Mouse (Mus musculus) neural tube, embryonic 15.5 days (tissue): ENCODE results near the gene Gm28539. TPM values are rescaled to one million over a fixed set of nuclear protein-coding genes. Genes with fewer than 3 reads are reported as not detected.
A peak's percentile ranks its signal among the peaks of the same experiment; 100 is the strongest.
"Not testable (repeated sequence)": the region's sequence is repeated elsewhere in the genome, so short reads cannot be mapped to it uniquely, and the experiment has no call there.

Experiments
- ATAC-seq: fragments of 200-750 bp; cut with Nextera tagmentation; 2 replicates; pipeline ENCODE4 v1.8.0; 2017; ENCODE audit warnings: mild to moderate bottlenecking, moderate TSS enrichment, moderate library complexity; ENCODE audit not compliant: low FRiP score
- H3K27ac ChIP-seq: fragments of 300-500 bp; sonication (generic); replicated peaks from 2 replicates; pipeline ENCODE4 v1.5.1; 2015; ENCODE audit warnings: mild to moderate bottlenecking, inconsistent platforms
- H3K27me3 ChIP-seq: fragments of 300-500 bp; sonication (generic); replicated peaks from 2 replicates; pipeline ENCODE4 v1.6.1; 2015; ENCODE audit warnings: inconsistent platforms
- H3K36me3 ChIP-seq: fragments of 300-500 bp; sonication (generic); 2 replicates; pipeline ENCODE4 v1.6.1; 2015; ENCODE audit warnings: inconsistent platforms
- H3K4me1 ChIP-seq: fragments of 300-500 bp; sonication (generic); 2 replicates; pipeline ENCODE4 v1.6.1; 2015; ENCODE audit warnings: inconsistent platforms
- H3K4me2 ChIP-seq: fragments of 300-500 bp; sonication (generic); 2 replicates; pipeline ENCODE4 v1.6.1; 2015; ENCODE audit warnings: inconsistent platforms, mild to moderate bottlenecking, moderate library complexity
- H3K4me3 ChIP-seq: fragments of 300-500 bp; sonication (generic); replicated peaks from 2 replicates; pipeline ENCODE4 v1.5.1; 2015; ENCODE audit warnings: mild to moderate bottlenecking, inconsistent platforms
- H3K9ac ChIP-seq: fragments of 300-500 bp; sonication (generic); replicated peaks from 2 replicates; pipeline ENCODE4 v1.6.1; 2015; ENCODE audit warnings: mild to moderate bottlenecking, inconsistent platforms
- H3K9me3 ChIP-seq: fragments of 300-500 bp; sonication (generic); replicated peaks from 2 replicates; pipeline ENCODE4 v1.6.1; 2016; ENCODE audit warnings: inconsistent platforms
- whole genome bisulfite sequencing: fragments of 180-500 bp; shearing (Covaris S2); methylation state at CpG from one replicate; pipeline ENCODE4 v1.1.7; 2015; ENCODE audit warnings: mixed read lengths; 5-methylcytosine and 5-hydroxymethylcytosine counted together
- polyA plus RNA-seq: library from polyadenylated mRNA; unstranded; fragments of >200 nt; fragmentation: Nextera tagmentation; extraction: Ambion mirVana; gene quantifications from 2 replicates; pipeline ENCODE4 v1.2.1, GENCODE M21; 2015

Gene Gm28539
- polyA plus RNA-seq, 1 experiment from 2014 or later, result 0.17 TPM

DNA sequence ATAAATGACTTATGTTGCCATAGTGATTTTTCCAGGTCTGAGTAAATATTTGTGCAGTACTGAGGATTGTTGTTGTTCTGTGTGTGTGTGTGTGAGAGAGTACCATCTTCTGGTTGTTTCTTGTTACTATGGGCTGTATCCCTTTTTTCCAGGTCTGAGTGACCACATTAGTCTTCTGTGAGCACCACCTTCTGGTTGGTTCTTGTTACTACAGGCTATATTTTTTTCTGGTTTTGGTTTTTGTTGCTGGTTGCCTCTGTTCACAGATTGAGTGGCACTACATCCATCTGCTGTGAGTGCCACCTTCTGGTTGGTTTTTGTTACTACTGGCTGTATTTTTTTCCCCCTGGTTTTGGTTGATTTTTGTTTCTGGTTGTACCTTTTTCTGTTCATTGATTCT is 22.2 kb downstream of the Gm28539 start:
- H3K4me3 ChIP-seq, result no peak overlapping the region
- no peaks in the 10 kb centered on the region for H3K36me3 ChIP-seq
- peak; percentile 45; the same call in 1 of the 2 replicates for ATAC-seq
- H3K27ac ChIP-seq, result no peak overlapping the region
- no peak overlapping the region for H3K4me2 ChIP-seq
- no peaks in the 10 kb centered on the region for H3K4me1 ChIP-seq
- H3K27me3 ChIP-seq, result no peaks in the 10 kb centered on the region
- no peaks in the 10 kb centered on the region for H3K9me3 ChIP-seq
- H3K9ac ChIP-seq, result no peak overlapping the region

DNA sequence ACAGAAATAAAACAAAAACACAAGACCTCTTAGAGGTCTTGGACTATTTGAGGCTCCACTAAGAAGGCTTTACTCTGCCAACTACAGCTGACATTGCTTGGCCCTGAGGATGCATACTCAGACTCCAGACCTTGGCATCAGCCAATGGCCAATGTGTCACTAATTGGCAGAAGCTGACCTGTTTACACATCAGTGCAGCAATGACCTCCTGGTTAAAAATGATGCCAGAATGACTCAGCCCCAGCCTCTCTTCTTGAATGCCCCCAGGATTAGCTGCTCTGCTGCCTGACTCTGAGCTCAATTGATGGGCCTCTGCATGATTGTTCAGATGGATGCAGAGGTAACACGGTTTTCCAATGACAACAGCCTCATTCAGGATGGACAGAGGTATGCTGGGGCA is 23.8 kb downstream of the Gm28539 start:
- no peak overlapping the region for H3K4me2 ChIP-seq
- H3K36me3 ChIP-seq, result no peaks in the 10 kb centered on the region
- H3K9me3 ChIP-seq, result no peaks in the 10 kb centered on the region
- no peak overlapping the region for H3K9ac ChIP-seq
- 74% methylated on average over 1 of the region's 1 CpGs for WGBS
- H3K4me1 ChIP-seq, result no peaks in the 10 kb centered on the region
- H3K27ac ChIP-seq, result no peak overlapping the region
- ATAC-seq, result no peak
- no peaks in the 10 kb centered on the region for H3K27me3 ChIP-seq
- no peak overlapping the region for H3K4me3 ChIP-seq

DNA sequence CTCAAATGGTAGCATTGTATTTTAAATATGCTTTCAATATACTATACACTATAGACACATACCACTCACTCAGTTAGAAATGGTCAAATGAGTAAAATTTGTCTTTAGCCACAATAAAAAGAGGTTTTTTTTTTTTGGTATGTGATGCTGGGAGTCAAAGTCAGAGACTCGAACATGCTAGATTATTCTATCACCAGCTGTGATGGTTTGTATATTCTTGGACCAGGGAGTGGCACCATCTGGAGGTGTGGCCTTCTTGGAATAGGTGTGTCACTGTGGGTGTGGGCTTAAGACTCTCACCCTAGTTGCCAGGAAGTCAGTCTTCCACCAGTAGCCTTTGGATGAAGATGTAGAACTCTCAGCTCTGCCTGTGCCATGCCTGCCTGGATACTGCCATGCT is 34.1 kb downstream of the Gm28539 start:
- not testable (repeated sequence) for H3K9ac ChIP-seq, H3K27ac ChIP-seq, ATAC-seq, H3K9me3 ChIP-seq, H3K27me3 ChIP-seq, H3K4me1 ChIP-seq, H3K4me2 ChIP-seq, H3K4me3 ChIP-seq
- 100% methylated on average over 1 of the region's 1 CpGs for WGBS
- peaks cover 41% of the 10 kb centered on the region for H3K36me3 ChIP-seq

DNA sequence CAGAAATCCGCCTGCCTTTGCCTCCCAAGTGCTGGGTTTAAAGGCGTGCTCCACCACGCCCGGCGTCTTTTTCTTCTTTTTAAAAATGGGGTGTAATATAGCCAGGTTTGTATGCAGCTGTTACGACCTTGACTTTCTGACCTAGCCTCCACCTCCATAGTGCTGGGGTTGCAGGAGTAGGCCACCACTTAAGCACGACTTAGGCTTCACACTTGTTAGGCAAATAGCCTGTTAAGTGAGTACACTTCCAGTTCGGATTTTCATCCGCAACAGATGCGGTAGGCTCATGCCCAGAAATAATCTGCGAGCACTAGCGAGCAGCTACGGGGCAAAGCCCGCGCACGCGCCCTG is 39.7 kb downstream of the Gm28539 start:
- Histone ChIP-seq H3K9me3 (no peaks in the 10 kb centered on the region), H3K36me3 (peaks cover 37% of the 10 kb centered on the region), H3K27ac (peak overlapping the region; percentile 98), H3K4me3 (peak overlapping the region; percentile 98), H3K4me1 (peaks cover 39% of the 10 kb centered on the region), H3K4me2 (peak overlapping the region; percentile 80), H3K9ac (peak overlapping the region; percentile 94), H3K27me3 (no peaks in the 10 kb centered on the region)
- 1% methylated on average over 17 of the region's 17 CpGs for WGBS
- no peak for ATAC-seq

DNA sequence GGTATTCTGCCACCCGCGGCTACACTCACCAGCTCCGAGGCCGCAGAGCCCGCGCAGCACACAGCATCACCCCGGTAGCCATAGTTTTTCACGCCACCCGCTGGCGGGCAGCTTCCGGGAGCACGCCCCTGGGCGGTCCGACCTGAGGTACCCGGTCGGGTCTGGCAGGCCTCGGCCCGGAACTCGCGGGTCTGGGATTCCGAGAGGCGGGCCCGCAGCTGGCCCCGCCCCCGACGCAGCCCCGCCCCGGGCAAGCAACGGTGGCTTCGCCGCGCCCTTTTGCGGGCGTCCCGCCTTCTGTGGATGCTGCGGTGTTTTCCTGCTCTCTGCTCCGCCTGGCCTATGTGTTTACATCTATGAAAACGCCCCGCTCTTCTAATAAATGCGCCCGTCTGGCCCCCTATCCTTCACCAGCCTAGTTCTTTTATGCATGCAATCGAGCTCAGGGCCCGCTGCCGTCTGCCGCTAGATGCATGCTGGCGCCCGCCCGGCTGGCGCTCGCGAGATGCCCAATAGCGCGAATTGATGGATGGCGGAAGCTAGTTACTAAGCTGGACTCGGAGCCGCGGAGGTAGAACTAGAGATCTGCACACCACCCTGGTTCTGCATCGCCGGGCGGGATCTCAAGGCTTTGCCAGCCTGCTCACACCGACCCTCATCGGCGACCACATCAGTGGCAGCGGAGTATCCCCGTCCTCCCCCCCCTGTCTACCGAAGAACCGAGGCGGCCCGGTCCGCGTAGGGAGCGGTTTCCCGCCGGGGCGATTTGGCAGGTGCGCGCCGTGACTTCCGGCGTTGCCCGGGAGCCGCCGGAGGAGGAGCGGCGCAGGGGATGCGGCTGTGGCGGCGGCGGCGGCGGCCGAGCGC is 40.3 kb downstream of the Gm28539 start, which contains the start of the genes Mrpl40 and Hira:
Gene Mrpl40, minus strand, starts transcription at position 421 of the 867 bp plus-strand sequence.
Gene Hira, plus strand, starts transcription at position 596 of the 867 bp plus-strand sequence.
- Histone ChIP-seq H3K4me3 (peak within 1 kb of the TSS; percentile 98), H3K27ac (peak within 1 kb of the TSS; percentile 98), H3K9ac (peak within 1 kb of the TSS; percentile 94), H3K27me3 (no peaks in the 10 kb centered on the region), H3K4me1 (peaks cover 43% of the 10 kb centered on the region), H3K9me3 (no peaks in the 10 kb centered on the region), H3K4me2 (peak within 1 kb of the TSS; percentile 80), H3K36me3 (peaks cover 31% of the 10 kb centered on the region)
- peak; percentile 93 for ATAC-seq
- under 1% methylated on average over 89 of the region's 93 CpGs for WGBS

DNA sequence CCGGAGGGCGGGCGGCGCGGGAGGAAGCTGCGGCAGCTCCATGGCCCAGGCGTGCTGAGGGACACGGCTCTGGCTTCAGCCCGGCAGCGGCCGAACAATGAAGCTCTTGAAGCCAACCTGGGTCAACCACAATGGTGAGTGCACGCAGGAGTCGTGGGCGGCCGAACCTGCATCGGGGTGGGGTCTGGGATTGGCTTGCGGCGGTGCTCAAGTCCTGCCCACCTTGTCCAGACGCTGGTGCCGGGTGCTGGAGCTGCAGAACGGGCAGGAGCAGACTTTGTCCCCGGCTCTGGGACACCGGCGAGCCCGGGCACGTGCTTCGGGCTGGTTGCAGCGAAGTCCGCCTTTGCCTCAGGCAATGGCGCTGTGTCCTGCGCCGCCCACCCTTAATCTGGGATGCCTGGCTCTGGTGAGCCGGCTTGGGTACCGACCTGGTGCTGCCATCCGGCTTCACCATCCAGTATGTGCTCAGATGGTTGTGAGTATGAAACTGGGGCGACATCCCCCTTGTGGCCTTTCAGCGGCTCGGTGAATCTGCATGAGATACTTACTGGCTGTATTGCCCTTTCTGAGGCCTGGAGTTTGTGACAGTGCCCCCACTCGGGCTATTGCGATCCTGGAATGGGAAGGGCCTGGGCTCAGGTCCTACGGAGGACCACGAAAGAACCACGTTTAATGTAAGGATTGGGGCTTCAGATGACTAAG is 41.2 kb downstream of the Gm28539 start:
- Histone ChIP-seq H3K9me3 (no peaks in the 10 kb centered on the region), H3K27ac (peak overlapping the region; percentile 98), H3K4me1 (peaks cover 45% of the 10 kb centered on the region), H3K4me3 (peak overlapping the region; percentile 98), H3K27me3 (no peaks in the 10 kb centered on the region), H3K36me3 (peaks cover 22% of the 10 kb centered on the region), H3K9ac (peak overlapping the region; percentile 94), H3K4me2 (peak overlapping the region; percentile 80)
- WGBS, result under 1% methylated on average over 38 of the region's 43 CpGs
- peak; percentile 37 for ATAC-seq

DNA sequence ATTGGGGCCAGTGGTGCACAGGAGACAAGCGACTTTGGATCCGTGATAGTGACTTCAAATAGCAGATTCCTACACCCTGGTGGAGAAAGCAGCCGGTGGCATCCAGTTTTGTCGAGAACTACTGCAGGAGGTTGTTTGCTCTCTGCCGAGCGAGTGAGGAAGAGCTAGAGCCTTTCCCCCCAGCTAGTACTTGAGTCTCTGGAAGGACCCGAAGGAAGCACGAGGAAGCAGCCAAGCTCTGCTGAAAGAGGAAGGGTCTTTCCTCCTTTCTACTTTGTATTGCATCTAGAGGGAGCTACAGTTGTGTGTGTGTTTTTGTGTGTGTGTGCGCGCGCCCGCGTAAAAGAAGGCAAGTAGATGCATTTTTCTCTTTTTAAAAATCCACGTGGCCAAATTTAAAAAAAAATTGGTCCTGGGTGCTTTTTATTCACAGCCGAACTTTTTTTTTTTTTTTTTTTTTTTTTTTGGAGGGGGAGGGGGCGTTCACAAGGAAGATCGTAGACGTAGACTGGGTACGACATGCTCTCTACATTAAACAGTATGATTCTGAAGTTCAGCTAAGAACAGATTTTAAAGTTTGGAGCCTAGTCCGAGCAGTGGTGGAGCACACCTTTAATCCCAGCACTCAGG is 41.8 kb downstream of the Gm28539 start:
- no peak for ATAC-seq
- H3K9ac ChIP-seq, result peak overlapping the region; percentile 94
- 27% methylated on average over 20 of the region's 20 CpGs for WGBS
- H3K27ac ChIP-seq, result peak overlapping the region; percentile 98
- H3K36me3 ChIP-seq, result peaks cover 15% of the 10 kb centered on the region
- no peaks in the 10 kb centered on the region for H3K27me3 ChIP-seq
- H3K4me3 ChIP-seq, result peak overlapping the region; percentile 98
- no peaks in the 10 kb centered on the region for H3K9me3 ChIP-seq
- H3K4me2 ChIP-seq, result peak overlapping the region; percentile 80
- peaks cover 45% of the 10 kb centered on the region for H3K4me1 ChIP-seq

DNA sequence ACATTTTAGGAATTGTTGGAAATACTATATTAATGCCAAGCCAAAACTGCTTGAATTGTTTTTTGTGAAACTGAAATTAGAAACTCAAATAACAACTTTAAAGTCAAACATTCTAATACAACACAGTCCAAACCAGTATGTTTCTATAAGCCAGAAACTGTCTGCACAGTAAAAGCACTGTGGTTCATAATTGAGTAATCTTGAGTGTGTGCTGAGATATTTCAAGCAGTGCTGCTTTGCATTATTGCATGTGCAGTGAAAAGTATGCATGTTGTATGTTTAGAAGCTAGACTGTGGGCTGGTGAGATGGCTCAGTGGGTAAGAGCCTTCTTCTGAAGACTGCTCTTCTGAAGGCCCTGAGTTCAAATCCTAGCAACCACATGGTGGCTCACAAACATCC is 47.7 kb downstream of the Gm28539 start:
- Histone ChIP-seq H3K27me3 (no peaks in the 10 kb centered on the region), H3K9ac (no peak overlapping the region), H3K36me3 (no peaks in the 10 kb centered on the region; the same call in 1 of the 2 replicates), H3K4me3 (no peak overlapping the region), H3K9me3 (no peaks in the 10 kb centered on the region), H3K27ac (no peak overlapping the region), H3K4me2 (no peak overlapping the region), H3K4me1 (peaks cover 27% of the 10 kb centered on the region)
- ATAC-seq, result no peak

DNA sequence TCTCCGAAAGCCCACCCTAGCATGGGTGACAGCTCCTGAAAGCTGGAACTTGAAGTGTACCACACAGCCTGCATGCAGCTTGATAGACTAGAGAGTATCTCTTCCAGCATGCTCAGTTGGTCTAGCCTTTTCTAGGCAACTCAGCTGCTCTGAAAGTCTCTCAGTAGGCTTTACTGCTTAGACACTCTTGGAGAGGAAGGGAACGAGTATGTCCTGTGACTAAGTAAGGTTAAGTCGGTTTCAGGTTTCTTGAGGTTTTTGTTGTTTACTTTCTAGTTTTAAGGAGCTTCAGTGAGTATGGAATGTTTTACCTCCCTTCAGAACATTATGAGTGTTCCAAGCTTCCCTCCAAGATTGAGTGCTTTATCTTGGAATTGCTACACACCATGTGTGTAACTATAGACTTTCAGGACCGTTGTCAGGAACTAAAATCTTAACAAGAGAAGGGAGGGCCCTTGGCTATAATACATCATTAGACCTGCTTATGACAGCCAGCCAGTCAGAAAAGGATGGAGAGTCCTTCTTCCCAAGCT is 57.5 kb downstream of the Gm28539 start:
- no peaks in the 10 kb centered on the region for H3K9me3 ChIP-seq
- no peak overlapping the region for H3K4me2 ChIP-seq
- no peaks in the 10 kb centered on the region for H3K27me3 ChIP-seq
- no peak overlapping the region for H3K27ac ChIP-seq
- H3K36me3 ChIP-seq, result peaks cover 25% of the 10 kb centered on the region
- WGBS, result 85% methylated on average over 4 of the region's 4 CpGs
- no peak overlapping the region for H3K4me3 ChIP-seq
- ATAC-seq, result no peak
- no peak overlapping the region for H3K9ac ChIP-seq
- no peaks in the 10 kb centered on the region for H3K4me1 ChIP-seq

DNA sequence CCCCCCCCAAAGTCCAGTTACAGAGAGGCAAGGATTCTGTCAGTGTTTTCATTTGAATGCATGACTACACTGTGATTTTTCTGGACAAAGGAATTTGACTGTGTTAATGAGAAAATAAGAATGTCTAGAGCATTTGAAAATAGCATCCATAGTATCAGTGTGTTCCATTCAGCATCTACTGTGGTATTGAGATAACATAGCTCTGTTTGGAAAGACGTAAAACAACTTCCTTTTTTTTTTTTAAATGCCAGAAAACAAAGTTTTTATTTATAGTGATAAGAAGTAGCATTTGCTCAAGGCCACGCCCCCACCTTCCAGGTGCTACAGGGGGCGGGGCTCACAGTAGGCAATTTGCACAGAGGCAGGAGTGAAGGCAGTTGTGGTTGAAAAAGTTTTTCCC is 58.9 kb downstream of the Gm28539 start:
- WGBS, result 89% methylated on average over 3 of the region's 3 CpGs
- Histone ChIP-seq H3K4me1 (no peaks in the 10 kb centered on the region), H3K9me3 (no peaks in the 10 kb centered on the region), H3K9ac (no peak overlapping the region), H3K27ac (no peak overlapping the region), H3K4me3 (no peak overlapping the region), H3K27me3 (no peaks in the 10 kb centered on the region), H3K36me3 (peaks cover 32% of the 10 kb centered on the region), H3K4me2 (no peak overlapping the region)
- no peak for ATAC-seq

DNA sequence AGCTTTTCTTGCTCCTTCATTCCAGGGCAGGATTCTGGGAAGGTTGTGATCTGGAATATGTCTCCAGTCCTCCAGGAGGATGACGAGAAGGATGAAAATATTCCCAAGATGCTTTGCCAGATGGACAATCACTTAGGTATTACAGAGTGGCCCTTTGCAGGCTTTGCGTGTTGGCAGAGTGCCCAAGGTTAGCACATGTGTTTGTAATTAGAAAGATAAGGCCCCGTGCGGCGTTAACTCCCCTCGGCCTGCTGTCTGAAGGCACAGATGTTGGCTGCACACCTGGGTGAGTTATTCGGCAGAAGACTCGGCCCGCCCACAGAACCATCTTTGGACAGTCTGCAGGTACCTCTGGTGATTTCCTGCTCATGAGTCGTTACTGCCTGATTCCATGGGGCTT is 60.0 kb downstream of the Gm28539 start:
- no peaks in the 10 kb centered on the region for H3K27me3 ChIP-seq
- H3K36me3 ChIP-seq, result peaks cover 39% of the 10 kb centered on the region
- H3K9me3 ChIP-seq, result no peaks in the 10 kb centered on the region
- no peak for ATAC-seq
- no peak overlapping the region for H3K4me2 ChIP-seq
- H3K9ac ChIP-seq, result no peak overlapping the region
- 79% methylated on average over 10 of the region's 10 CpGs for WGBS
- H3K27ac ChIP-seq, result no peak overlapping the region
- no peaks in the 10 kb centered on the region for H3K4me1 ChIP-seq
- no peak overlapping the region for H3K4me3 ChIP-seq
